Mouse (Mus musculus) urinary bladder, adult 2 months (tissue): Measurements from ENCODE around the gene Adipor1. TPM values are rescaled to one million over a fixed set of nuclear protein-coding genes. Genes with fewer than 3 reads are reported as not detected.

Source experiments
- DNase-seq: peaks from one replicate; pipeline ENCODE4 v3.0.0; 2022; ENCODE audit warnings: low spot score
- polyA plus RNA-seq: library from polyadenylated mRNA; depleted of rRNA; stranded (reverse); fragments of >200 nt; gene quantifications from 2 replicates; pipeline ENCODE4 v1.2.3, GENCODE M21; 2012; rRNA removed

The Adipor1 gene
- polyA plus RNA-seq: 77.7 and 87.7 TPM in 2 replicates

DNA sequence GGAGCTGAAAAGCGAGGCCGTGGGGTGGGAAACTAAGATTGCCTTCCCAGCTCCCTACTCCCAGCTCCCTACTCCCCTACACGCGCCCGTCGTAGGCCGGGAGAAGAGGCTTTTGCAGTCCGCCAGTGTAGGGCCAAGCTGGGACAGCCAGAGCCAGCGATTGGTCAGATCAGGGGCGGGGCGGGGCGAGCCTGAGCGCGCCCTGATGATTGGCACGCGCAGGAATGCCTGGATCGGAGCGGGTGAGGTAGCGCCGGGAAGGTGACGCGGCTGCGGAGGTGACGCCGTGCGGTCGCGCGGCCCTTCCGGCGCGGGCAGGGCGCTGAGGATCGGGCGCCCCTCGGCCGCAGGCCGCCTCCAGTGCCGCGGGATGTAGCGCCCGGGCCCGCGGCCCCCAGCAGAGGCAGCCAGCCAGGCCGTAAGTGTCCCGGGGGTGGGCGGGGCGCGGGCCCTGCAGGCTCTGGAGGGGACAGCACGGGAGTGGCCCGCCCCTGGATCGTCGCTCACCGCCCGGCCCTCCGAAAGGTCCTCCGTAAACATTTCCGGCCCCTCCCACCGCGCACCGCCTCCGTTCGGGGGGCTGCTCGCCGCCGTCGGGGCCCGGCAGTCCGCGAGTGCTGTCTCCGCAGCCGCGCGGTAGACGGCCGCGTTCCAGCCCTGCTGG is at the start of gene Adipor1:
Adipor1 (plus strand) TSS at position 211 of the 664 bp plus-strand sequence.
- peak; percentile 91 for DNase-seq

DNA sequence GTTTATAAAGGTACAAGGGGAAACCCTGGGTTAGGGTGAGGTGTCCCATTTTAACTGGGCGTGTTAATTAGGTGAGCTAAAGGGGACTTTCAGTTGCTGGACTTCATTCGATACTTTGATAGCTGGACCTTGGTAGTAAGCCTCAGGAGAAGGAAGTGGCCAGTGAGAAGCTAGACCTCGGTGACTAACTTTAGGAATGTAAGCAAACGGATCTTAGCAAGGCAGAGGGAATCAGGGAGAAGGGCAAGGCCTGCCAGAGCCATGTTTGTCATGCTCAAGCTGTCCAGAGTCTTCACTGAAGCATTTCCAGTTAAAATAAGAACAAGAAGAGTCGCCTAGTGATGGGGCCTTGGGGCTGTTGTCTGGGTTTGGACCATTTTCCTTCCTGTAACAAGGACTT is 49.7 kb upstream of the Adipor1 start:
- no peak for DNase-seq

DNA sequence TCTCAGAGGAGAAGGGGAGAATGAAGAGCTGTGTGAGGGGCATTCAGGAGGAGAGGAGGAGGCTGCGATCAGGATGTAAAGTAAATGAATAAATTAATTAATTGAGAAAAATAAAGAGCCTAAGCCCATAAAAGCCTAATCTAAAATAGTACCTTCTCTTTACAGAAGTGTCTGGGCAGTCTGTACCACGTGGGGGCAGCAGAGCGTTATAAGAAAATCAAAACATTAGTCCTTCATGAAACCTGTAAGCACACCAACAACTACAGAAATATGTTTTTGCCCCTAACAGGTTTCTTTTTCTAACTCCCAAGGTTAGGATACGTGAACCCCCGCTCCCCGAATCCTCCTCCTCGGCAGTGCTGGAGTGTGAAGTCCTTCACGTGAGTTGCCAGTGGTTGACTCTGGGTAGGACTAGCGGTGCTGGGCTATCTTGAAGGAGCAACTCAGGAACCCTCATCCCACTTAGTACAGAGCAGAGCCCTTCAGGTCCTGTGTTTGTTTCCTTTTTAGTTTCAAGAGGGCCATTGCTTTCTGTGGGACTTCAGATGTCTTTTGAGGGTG is 46.3 kb upstream of the Adipor1 start:
- peak; percentile 36 for DNase-seq

DNA sequence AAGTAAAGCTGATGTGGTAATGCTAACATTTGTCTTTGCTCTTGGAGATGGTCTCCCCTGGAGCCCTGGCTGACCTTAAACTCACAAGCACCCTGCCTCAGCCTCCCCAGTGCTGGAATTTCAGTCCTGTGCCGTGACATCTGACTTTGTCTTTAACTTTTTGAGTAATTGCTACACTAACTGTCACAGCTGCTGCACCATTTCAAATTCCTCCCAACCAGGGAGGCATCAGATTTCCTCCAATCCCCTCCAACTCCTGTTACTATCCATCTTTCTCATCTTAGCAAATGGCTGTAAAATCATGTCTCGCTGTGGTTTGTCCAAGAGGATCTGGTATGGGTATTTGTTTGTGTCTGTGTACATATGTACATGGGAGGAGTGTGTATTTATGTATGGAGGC is 41.1 kb upstream of the Adipor1 start:
- no peak for DNase-seq

DNA sequence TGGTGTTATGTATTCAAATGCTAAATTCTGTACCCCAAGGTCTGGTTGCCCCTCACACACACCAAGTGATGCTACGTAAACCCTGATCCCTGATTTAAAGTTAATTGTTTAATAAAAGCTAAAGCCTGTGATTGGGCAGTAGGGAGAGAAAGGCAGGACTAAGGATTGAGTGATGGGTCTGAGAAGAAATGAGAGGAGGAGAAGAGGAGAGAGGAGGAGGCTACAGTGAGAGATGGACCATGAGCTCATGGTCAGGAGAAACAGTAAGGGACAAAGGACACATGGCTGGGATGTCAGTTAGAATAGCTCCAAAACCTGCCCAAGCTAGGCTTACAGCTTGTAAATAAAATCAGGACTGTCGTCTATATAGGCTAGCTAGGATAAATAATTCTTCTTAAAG is 34.1 kb upstream of the Adipor1 start:
- no peak for DNase-seq

DNA sequence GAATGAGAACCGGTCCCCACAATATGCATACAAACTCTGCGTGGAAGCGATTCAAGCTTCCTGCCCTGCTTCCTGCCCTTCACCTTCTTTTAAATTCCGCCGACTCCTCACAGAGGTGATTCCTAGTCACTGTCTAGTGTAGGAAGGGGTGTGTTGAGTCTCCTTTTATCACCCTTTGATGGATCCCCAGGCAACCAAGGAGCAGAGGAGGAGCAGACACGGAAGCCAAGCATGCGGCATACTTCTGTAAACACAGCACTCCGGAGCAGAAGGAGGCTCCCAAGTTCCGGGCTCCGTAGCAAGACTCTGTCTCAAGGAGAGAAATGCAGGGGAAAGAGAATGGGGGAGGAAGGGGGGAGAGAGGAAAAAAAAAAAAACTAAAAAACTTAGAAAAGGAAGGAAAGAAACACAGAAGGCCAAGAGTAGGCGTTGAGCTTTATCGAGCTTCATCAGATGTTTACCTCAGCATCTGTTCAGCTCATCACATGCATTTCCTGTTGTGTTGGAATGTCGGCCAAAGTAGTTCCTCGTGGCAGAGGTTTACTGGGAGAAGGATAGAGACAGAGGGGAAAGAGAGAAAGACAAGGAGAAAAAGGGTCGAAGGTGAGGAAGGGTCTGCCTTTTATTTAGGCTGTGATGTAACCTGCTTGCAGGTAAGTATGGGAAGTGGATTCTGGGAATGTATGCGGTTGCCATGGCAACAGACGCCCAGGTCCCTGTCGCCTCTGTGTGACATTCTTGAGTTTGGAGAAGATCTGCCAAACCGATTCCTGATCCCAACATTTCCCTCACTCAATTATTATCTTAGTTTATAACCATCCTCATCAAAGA is 33.2 kb upstream of the Adipor1 start:
- no peak for DNase-seq

DNA sequence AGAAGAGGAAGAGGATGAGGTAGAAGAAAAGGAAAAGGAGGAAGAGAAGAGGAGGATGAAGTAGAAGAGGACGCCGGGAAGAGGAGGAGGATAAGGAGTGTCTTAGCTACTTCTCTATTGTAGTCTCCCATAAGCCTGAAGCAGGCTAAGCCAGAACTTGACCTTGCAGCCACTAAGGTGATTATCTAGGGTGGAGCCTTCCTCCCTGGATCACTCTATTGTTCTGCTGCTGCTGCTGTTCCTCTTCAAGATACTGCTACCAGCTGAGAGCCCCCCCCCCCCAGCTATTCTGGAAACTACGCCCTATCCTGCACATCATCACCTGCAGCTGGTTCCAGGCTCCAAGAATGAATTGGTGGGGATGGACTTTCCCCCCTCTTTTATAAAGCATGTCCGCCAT is 30.6 kb upstream of the Adipor1 start:
- no peak for DNase-seq

DNA sequence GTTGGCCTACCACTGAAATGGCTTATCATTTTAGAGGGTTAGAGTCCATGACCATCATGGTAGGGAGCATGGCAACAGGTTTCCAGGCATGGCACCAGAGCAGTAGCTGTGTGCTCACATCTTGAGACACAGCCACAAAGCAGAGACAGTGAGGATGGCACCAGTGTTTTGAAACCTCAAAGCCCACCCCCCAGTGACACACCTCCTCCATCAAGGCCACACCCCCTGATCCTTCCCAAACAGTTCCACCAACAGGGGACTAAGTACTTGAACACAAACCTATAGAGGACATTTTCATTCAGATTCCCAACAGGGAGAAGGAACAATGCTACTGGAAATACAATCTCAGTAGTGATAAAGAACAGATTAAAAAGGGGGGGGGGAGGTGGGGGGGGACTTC is 30.0 kb upstream of the Adipor1 start:
- DNase-seq: no peak

DNA sequence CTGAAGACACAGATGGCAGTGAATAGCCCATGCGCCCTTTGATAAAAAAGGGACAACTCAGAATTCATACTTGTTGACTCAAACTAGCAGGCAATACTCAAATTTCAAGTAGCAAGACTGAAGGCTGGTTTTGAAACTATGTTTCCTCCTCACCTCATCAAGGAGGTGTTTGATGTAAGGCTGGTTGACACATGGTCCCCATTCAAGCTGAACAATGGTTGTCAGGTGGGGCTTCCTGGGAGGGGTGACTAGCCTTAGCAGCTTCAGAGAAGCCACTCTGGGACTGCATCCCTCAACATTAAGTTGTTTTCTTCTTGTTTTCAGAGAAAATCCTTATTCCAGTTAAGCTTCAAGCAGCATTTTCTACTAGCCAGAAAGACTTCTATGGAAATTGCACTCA is 29.5 kb upstream of the Adipor1 start, which contains the start of gene 4933406M09Rik:
4933406M09Rik (plus strand) TSS at position 275 of the 400 bp plus-strand sequence.
- no peak for DNase-seq

DNA sequence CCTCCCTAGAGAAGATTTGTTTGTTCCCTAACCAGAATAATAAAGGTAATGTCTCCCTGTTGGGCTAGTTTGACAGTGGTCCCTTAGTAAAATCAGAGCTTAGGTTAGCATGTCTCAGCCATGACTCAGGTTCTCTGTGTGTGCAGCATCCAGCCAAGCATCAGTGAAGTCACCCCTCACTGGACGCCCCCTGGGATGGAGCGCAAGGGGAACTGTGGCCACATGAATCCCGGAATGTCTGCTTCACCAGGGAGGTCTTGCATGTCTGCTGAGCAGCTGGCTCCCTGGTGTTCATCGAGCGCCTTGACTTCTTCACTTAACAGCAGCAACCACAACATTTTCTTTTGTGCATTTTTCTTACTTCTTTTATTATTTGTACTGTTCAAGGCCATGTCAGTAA is 21.4 kb upstream of the Adipor1 start:
- DNase-seq: no peak

DNA sequence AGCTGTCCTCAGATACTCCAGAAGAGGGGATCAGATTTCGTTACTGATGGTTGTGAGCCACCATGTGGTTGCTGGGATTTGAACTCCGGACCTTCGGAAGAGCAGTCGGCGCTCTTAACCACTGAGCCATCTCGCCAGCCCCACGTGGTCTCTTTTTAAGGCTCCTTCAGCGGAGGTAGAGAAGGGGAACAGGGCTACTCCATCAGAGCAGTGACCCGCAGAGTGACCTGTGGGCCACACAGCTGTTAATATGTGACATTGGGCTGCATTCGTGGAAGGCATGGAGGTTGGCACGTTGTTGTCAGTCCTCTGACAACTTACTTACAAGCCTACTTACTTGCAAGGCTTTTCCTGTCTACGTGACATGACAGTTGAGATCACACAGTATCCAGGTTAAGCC is 17.0 kb upstream of the Adipor1 start:
- no peak for DNase-seq

DNA sequence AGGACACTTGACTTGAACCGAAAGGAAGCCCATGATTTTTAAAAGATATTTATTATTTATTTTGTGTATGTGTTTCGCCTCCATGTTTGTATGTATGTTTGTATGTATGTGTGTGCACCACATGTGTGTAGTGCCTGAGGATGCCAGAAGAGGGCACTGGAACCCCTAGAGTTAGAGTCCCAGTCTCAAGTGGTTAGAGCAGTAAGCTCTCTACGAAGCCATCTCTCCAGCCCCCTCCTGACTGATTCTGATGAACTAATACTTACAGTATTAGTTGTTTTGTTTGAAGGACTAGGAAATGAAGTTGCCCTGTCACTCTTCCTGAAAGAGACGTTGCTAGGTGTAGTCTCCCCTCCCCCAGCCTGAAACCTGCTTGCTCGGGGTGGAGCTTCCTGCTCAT is 15.4 kb upstream of the Adipor1 start:
- DNase-seq: no peak

DNA sequence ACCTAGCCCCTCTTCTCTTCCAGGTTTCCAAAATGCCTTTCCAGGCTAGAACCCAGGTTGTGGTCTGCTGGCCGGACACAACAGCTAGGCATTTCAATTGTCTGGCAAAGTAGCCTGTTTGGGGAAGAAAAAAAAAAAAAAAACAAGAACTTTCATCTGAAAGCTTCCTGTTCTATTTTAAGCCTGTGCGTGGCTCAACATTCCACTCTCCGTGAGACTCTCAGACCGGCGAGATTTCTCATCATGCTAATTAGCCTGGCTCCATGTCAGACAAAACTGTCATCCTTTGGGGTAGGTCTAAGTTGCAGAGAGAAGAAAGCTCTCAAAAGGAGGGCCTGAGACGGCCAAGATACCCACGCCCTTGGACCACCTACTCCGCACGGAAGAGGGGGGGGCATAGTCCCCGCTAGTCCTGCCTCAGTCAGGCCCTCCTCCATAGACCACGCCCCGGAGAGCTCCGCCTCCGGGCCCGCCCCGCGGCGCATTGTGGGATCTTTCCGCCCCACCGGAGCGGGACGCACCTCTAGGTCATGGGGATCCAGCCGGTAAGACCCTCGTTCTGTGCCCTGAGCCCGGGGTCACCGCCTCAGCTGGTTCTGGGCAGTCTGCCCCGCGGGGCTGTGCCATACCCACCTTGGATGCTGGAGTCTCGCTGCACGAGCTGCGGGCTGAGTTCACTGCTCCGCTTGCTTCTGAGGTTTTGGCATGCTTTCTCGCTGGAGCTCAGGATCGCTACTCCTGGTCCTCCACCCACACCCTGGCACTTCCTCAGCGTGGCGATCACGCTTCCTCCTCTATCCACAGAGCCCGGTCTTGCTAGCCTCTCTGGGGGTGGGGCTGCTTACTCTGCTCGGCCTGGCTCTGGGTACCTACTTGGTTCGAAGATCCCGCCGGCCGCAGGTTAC is 9.4 kb upstream of the Adipor1 start, which contains the start of gene Cyb5r1:
Cyb5r1 (plus strand) TSS at position 51 of the 905 bp plus-strand sequence.
- peak; percentile 59 for DNase-seq

DNA sequence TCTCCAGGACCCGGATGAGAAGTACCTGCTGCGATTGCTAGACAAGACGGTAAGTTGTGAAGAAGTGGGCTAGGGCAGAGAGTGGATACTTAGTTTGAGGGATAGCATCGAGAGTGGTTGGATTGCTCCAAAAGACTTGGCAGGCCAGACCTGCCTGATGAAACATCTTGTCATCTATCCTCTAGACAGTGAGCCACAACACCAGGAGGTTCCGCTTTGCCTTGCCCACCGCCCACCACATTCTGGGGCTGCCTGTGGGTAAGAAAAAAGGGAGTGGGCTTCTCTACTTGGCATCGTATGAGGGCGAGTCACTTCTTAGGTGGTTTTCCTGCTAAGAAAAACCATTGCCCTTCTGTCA is 8.8 kb upstream of the Adipor1 start:
- no peak for DNase-seq

DNA sequence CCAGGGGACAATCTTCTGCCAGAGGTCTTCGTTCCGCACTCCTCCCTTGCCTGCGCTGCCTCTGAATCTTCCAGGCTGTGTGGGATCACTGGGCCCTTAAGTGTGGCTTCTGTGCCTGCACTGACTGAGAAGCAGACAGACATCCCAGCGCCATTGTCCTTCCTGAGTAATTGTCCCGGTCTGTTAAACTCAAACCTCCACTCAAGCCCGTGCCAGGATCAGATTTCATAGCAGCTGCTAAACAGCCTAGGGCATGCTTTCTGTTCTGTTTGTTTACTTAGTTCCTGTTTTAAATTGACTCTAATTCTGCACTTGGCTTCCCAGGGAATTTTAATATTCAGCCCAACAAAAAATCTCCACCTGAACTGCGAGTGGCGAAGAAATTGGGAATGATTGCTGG is 7.1 kb upstream of the Adipor1 start:
- no peak for DNase-seq

DNA sequence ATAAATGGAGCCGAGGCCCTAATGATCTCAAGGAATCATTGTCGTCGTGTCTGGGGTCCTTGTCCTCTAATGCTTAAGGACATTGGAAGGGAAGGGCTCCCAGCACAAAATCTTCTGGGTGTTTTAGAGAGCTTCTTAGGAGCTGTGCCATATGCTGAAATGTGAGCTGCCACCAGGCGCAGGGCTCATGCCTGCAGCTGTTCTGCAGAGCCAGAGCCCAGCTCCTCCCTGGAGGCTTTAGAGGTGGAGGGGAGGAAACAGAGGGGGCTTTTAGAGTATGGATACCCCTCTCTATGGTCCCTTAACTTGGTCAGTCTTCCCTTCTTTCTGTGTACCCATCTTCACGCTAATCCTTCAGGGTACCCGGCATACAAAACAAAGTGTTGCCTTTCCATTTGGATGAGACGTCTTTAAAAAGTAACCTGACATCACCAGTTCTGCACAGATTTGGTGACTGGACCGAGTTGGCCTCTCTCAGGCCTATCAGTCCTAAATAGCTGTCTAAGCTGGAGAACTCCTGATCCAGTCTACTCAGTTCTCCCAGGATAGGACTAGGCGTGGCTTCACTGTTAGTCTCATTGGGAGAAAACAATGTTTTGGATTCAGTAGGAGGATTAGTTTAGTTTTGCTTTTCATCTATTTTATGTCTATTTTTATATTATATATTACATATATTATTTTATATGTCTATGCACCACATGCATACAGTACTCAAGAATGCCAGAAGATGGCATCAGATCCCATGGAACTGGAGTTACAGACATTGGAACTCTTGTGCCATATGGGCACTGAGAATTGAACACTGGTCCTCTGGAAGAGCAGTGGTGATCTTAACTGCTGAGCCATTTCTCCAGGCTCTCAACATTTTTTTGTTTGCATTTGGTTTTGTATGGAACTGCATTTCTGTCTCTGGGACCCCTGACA is 3.2 kb upstream of the Adipor1 start:
- no peak for DNase-seq

DNA sequence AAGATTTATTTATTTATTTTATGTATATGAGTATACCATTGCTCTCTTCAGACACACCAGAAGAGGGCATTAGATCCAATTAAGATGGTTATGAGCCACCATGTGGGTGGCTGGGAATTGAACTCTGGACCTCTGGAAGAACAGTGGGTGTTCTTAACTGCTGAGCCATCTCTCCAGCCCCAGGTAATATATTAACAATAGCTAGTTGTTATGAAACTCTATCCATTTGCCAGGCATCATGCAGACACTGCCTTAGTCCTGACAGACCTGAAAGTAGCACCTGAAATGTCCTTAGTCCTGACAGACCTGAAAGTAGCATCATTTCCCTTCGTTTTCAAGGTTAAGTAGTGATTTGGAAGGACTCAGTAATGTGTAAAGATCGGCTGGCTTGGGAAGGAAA is 1.1 kb upstream of the Adipor1 start:
- no peak for DNase-seq

DNA sequence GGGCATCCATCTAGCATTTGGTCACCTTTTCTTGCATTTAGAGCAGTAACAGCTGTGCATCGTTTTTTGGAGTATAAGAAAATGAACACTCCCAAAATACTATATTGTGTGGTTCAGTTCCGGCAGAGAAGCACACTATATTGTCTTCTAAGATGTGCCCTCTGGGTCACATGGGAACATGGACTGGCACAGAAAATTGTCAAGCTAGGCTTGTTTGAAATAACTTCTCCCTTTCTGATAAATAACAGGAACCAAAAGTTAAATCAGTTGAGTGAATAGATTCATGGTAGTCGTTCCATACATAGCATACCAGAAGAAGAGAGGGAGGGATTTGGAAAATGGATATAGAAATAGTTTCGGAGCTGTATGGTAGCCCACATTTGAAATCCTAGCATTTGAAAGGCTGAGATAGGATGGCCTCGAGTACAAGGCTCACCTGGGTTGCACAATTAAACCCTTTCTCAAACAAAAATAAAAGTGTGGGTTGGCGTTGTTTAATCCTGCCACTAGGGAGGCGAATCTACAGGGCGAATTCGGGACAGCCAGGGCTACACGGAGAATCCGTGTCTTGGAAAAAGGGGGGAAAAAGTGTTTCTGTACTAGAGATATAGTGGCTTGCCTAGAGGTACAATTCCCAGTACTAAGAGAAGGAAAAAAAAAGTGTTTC is 544 bp upstream of the Adipor1 start:
- no peak for DNase-seq

DNA sequence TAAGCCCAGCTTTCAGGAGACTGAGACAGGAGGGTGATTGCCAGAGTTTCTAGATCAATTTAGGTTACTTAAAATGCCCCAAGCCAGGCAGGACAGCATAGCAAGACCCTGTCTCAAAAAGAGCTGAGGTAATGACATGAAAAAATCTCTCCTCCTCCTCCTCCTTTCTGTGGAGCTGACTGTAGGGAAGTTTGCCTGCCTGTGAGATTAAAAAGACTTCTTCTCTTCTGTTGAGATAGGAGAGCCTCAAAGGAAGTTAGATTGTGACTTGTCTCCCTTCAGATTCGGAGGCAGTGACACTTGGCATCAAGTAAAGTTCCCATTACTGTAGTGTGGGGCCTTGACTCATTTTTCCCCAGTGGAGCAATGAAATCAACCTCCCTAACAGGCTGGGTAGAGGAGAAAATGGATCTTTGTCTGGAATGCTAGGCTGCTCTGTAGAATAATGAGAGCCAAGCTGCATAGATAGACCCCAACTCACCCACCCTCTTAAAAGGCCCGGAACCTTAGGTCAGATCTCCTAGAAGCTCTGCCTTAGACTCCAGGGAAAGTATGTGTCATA is 3.3 kb downstream of the Adipor1 start:
- no peak for DNase-seq

DNA sequence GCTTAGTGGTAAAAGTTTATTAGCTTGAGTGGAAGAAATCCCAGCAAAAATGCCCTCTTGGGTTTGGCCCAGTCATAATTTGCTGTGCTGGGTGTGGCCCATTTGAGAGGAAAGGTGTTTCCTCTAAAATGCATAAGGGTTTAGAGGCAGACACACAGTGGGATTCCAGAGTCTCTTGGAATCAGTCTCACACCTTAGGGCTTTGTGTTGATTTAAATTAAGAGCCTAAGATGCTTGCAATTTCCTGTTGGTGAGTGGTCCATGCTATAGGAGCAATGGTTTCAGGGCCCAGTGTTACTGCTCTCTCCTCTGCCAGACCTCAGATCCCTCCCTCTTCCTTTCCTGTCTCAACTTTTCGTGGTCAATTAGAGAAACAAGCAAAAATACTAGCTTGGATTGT is 4.0 kb downstream of the Adipor1 start:
- DNase-seq: no peak
